Mouse (Mus musculus) G1E (cell line): ENCODE measurements around the gene Ednra. TPM values are rescaled to one million over a fixed set of nuclear protein-coding genes. Genes with fewer than 3 reads are reported as not detected.
"Not testable (repeated sequence)": the region's sequence is repeated elsewhere in the genome, so short reads cannot be mapped to it uniquely, and the experiment has no call there.

Source experiments
- ATAC-seq: 2 replicates; pipeline ENCODE4 v1.8.0; 2016; ENCODE audit warnings: mild to moderate bottlenecking; ENCODE audit not compliant: insufficient number of reproducible peaks, poor library complexity, low FRiP score, severe bottlenecking; ENCODE audit errors: extremely low read depth
- DNase-seq: peaks from one replicate; pipeline ENCODE4 v3.0.0; 2012; ENCODE audit warnings: low spot score
- H3K27me3 ChIP-seq: 2 replicates; pipeline ENCODE4 v1.6.1; 2012; ENCODE audit warnings: mild to moderate bottlenecking, low read length, inconsistent platforms; ENCODE audit not compliant: insufficient read depth
- H3K36me3 ChIP-seq: replicated peaks from 2 replicates; pipeline ENCODE3; 2012; ENCODE audit warnings: mild to moderate bottlenecking, inconsistent platforms
- H3K4me1 ChIP-seq: 2 replicates; pipeline ENCODE4 v1.6.1; 2012; ENCODE audit warnings: low read depth, low read length, inconsistent platforms, mixed read lengths; ENCODE audit not compliant: insufficient read depth
- H3K4me3 ChIP-seq: 2 replicates; pipeline ENCODE4 v1.5.1; 2012; ENCODE audit warnings: low read depth, mild to moderate bottlenecking, inconsistent platforms, low read length, moderate library complexity, mixed read lengths
- H3K9me3 ChIP-seq: replicated peaks from 2 replicates; pipeline ENCODE4 v1.6.1; 2012; ENCODE audit warnings: inconsistent platforms
- CTCF ChIP-seq: IDR thresholded peaks from 2 replicates; pipeline ENCODE4 v1.5.1; 2012; ENCODE audit warnings: low read depth, low read length, inconsistent platforms, mixed read lengths
- GATA1 ChIP-seq: IDR thresholded peaks from 2 replicates; pipeline ENCODE4 v1.6.1; 2012; ENCODE audit warnings: borderline replicate concordance, low read length, inconsistent platforms, mixed read lengths
- GATA2 ChIP-seq: IDR thresholded peaks from 2 replicates; pipeline ENCODE4 v1.6.1; 2012; ENCODE audit warnings: low read depth, low read length, inconsistent platforms, borderline replicate concordance
- POLR2AphosphoS5 ChIP-seq: IDR thresholded peaks from 2 replicates; pipeline ENCODE4 v1.6.1; 2012; ENCODE audit warnings: low read depth, low read length, inconsistent platforms; ENCODE audit not compliant: insufficient replicate concordance
- TAL1 ChIP-seq: conservative IDR thresholded peaks from 2 replicates; pipeline ENCODE4 v1.6.1; 2012; ENCODE audit warnings: low read depth, low read length, inconsistent platforms, mixed read lengths
- polyA plus RNA-seq: library from polyadenylated mRNA; stranded (reverse); fragments of >175 nt; gene quantifications from 2 replicates; pipeline ENCODE4 v1.2.3, GENCODE M21; 2012
- total RNA-seq, 2 experiments: library from RNA; stranded (forward) in 1 of 2; stranded (reverse) in 1 of 2; fragments of 200-1000 nt in 1 of 2; fragments of >200 nt in 1 of 2; fragmentation: Nextera tagmentation in 1 of 2; gene quantifications; 2 replicates each; pipeline ENCODE4 v1.2.3; 2014 to 2017

Ednra gene
- total and polyA plus RNA-seq, 3 experiments: 0.11 TPM; not detected in 2

DNA sequence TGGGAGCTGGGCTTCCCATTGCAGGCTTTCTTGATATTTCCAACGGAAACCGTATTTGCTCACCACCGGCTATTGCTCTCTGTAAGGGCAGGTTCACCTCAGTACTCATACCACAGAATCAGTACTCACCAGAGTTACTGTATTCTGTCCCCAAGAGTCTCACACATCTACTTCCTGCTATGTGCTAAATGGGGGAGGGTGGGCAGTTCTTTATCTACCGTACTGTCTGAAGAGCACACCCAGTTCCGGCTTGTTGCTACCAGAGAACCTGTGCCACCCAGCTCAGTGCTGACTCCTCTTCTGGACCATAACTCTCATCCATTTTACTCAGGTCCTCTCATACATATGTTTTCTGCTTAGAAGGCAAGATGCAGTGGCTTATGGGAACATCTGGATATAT is 10.6 kb downstream of the Ednra start:
- no peak for DNase-seq
- ATAC-seq: no peak

DNA sequence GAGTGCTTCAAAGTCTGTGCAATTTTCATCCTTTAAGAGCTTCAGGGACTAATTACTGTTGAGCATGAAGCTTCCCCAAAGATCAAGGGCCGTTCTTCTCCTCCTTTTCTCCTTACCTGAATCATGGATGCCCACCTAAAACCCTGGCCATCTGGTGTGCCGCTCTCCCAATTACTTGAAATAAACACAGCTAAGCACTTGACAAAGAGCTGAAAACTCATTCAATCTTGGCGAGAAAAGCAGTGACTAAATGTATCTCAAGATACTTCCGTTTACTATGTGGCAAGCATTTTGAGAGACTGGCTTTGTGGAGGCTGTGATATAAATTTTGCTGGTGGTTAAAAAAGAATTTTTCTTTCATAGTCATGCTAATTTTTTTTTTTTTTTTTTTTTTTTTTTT is 19.5 kb downstream of the Ednra start:
- no peaks in the 10 kb centered on the region for H3K36me3 ChIP-seq
- H3K9me3 ChIP-seq: 0 out of 2 replicates have a peak, but pooled peaks cover 5% of the 10 kb centered on the region
- no peak for DNase-seq
- no peaks in the 10 kb centered on the region for H3K4me1 ChIP-seq
- TF ChIP-seq POLR2AphosphoS5 (no peak), GATA2 (no peak), TAL1 (no peak)
- ATAC-seq: no peak
- no peak overlapping the region for H3K4me3 ChIP-seq
- no peaks in the 10 kb centered on the region for H3K27me3 ChIP-seq

More for the DNA sequence above, 10.6 kb downstream of the Ednra start:
- Histone ChIP-seq H3K36me3 (no peaks in the 10 kb centered on the region), H3K4me3 (no peak overlapping the region), H3K4me1 (peaks cover 7% of the 10 kb centered on the region; the same call in 1 of the 2 replicates), H3K9me3 (no peaks in the 10 kb centered on the region), H3K27me3 (no peaks in the 10 kb centered on the region)
- no peak for TF ChIP-seq CTCF
- TF ChIP-seq GATA2: no peak
- TF ChIP-seq POLR2AphosphoS5: no peak
- TF ChIP-seq GATA1: no peak
- TF ChIP-seq TAL1: no peak

DNA sequence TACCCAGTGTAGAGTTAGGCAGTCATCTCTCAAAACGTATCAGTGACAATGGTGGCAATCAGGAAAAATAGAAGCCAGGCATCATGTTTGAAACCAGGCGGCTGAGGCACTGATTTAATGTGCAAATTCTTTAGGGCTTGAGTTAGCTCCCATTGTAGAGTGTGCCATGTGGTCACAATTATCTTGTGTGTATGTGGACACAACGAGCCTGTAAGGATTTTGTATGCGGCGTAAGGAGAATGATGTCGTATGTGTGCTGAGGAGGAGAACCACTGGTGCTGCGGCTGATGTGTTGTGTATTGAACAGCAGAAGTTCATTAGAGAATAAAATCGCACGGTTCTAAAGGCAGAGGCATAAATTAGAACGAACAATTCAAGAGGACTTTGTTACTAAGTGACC is 26.2 kb downstream of the Ednra start:
- no peak overlapping the region for H3K4me3 ChIP-seq
- H3K9me3 ChIP-seq: no peaks in the 10 kb centered on the region
- ATAC-seq (no peak), DNase-seq (no peak)
- TF ChIP-seq TAL1: no peak
- no peak for TF ChIP-seq GATA1
- TF ChIP-seq GATA2: no peak
- no peak for TF ChIP-seq POLR2AphosphoS5
- no peak for TF ChIP-seq CTCF
- H3K36me3 ChIP-seq: no peaks in the 10 kb centered on the region
- no peaks in the 10 kb centered on the region; the same call in 1 of the 2 replicates for H3K4me1 ChIP-seq
- no peaks in the 10 kb centered on the region for H3K27me3 ChIP-seq

DNA sequence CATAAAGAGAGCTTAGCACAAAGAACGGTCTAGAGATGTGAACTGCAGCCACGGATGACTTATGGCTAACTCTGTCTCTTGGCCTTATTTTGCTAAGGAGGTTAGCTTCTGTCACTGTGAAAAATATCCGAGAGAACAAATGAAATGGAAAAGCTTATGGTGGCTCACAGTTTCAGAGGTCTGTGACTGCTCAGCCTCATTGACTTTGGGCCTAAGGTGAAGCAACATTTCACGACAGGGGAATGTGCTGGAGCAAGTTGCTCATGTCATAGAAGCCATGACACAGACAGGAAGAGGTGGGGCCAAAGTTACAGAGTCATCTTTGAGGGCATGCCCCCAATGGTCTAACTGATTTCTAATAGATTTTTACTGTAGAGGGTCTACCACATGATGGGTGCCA is 28.1 kb downstream of the Ednra start:
- Histone ChIP-seq H3K4me1 (no peaks in the 10 kb centered on the region; the same call in 1 of the 2 replicates), H3K4me3 (no peak overlapping the region), H3K36me3 (no peaks in the 10 kb centered on the region), H3K27me3 (peaks cover 6% of the 10 kb centered on the region), H3K9me3 (no peaks in the 10 kb centered on the region)
- TF ChIP-seq GATA1 (no peak), POLR2AphosphoS5 (no peak), GATA2 (no peak), CTCF (no peak), TAL1 (no peak)
- DNase-seq (no peak), ATAC-seq (no peak)

DNA sequence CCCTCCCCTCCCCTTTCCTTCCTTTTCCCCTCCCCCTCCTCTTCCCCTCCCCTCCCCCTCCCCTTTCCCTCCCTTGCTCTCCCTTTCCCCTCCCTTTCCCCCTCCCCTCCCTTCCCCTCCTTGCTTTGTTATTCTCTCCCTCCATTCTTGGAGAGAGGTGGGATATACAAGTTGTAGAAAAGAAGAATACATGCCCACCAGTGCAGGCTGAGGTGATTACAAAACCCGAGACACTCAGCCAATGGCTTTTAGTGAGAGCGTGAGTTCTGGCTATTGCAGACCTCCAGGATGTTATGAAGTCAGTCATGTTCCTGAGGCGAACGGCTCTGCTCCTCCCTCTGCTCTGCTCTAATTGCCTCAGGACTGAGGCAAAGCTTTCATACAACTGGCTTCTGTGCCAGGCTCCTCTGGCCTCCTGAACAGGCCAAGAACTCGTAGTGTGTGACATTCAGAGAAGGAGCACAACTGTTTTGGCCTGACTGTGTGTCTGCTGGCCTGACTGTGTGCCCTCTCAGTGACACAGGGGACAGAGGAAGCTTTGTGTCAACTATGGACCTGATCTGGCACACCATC is 28.7 kb downstream of the Ednra start:
- Histone ChIP-seq H3K27me3 (peaks cover 6% of the 10 kb centered on the region), H3K4me3 (no peak overlapping the region), H3K4me1 (no peaks in the 10 kb centered on the region; the same call in 1 of the 2 replicates), H3K9me3 (no peaks in the 10 kb centered on the region), H3K36me3 (no peaks in the 10 kb centered on the region)
- TF ChIP-seq TAL1: no peak
- TF ChIP-seq GATA1: no peak
- TF ChIP-seq CTCF: no peak
- DNase-seq (no peak), ATAC-seq (no peak)

DNA sequence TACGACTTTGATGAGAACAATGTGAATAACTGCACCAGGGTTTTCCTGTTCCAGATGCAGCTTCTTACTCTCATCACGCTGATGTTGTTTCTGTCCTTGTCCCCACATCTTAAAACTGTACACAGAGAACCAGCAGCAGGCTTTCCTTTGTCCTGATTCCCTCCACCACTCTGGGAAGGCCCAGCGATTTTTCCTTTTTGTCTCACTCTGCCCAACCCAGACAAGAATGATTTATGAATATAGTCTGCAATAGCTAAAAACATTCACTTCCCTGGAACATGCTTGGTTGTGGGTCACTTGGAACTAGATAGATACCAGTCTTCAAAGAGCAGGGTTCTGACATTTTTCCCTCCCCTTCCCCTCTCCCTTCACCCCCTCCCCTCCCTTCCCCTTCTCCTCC is 29.2 kb downstream of the Ednra start:
- no peaks in the 10 kb centered on the region for H3K36me3 ChIP-seq
- ATAC-seq (no peak), DNase-seq (no peak)
- no peaks in the 10 kb centered on the region for H3K9me3 ChIP-seq
- no peak for TF ChIP-seq CTCF
- TF ChIP-seq POLR2AphosphoS5: no peak
- TF ChIP-seq GATA1: no peak
- TF ChIP-seq TAL1: no peak
- TF ChIP-seq GATA2: no peak
- H3K27me3 ChIP-seq: peaks cover 6% of the 10 kb centered on the region
- H3K4me3 ChIP-seq: no peak overlapping the region
- no peaks in the 10 kb centered on the region; the same call in 1 of the 2 replicates for H3K4me1 ChIP-seq

DNA sequence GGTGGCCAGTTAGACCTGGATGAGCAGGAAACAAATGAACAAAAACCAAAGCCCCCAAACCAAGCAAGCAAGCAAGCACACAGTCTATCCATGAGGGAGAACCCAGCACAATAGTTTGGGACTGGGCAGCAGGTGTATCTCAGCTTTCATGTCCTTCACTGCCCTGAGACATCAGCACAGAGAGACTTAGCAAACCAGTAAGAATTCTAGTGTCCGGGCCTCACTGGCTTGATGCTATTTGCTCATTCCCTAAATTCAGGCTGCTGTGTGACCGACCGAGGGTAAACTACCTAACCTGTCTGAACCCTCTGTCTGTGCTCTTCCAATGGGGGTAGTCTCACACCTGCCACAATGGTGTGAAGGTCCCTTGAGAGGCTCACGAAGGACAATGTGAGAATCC is 29.7 kb downstream of the Ednra start:
- ATAC-seq (no peak), DNase-seq (no peak)
- Histone ChIP-seq H3K4me3 (no peak overlapping the region), H3K36me3 (no peaks in the 10 kb centered on the region), H3K9me3 (no peaks in the 10 kb centered on the region), H3K27me3 (peaks cover 6% of the 10 kb centered on the region), H3K4me1 (no peaks in the 10 kb centered on the region; the same call in 1 of the 2 replicates)
- no peak for TF ChIP-seq TAL1
- no peak for TF ChIP-seq GATA2
- TF ChIP-seq GATA1: no peak
- TF ChIP-seq CTCF: no peak
- no peak for TF ChIP-seq POLR2AphosphoS5

DNA sequence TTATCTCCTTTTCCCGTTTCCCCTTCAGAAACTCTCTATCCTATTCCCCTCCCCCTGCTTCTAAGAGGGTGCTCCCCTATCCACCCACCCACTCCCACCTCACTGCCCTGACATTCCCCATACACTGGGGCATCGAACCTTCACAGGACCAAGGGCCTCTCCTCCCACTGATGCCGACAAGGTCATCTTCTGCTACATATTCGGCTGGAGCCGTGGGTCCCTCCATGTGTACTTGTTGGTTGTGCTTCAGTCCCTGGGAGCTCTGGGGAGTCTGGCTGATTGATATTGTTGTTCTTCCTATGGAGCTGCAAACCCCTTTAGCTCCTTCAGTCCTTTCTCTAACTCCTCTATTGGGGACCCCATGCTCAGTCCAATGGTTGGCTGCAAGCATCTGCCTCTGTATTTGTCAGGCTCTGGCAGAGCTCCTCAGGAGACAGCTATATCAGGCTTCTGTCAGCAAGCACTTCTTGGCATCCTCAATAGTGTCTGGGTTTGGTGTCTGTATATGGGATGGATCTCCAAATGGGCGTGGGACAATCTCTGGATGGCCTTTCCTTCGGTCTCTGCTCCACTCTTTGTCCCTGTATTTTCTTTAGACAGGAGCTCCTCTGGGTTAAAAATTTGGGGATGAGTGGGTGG is 34.7 kb downstream of the Ednra start:
- H3K9me3 ChIP-seq, H3K36me3 ChIP-seq, H3K4me1 ChIP-seq, H3K27me3 ChIP-seq, H3K4me3 ChIP-seq, DNase-seq, ATAC-seq: not testable (repeated sequence)
